Mouse (Mus musculus) fat pad, adult 2 months (tissue): ENCODE measurements around the gene Tcap.
"Not testable (repeated sequence)": the region's sequence is repeated elsewhere in the genome, so short reads cannot be mapped to it uniquely, and the experiment has no call there.

Experiments used
- DNase-seq: peaks from one replicate; pipeline ENCODE4 v3.0.0-alpha.2; 2011; ENCODE audit warnings: low read depth, low spot score; ENCODE audit errors: extremely low read depth

The Tcap gene

GRCm38 (mm10) chr11:98379379-98379778 is 4.2 kb upstream of the Tcap start:
- no peak for DNase-seq

DNA sequence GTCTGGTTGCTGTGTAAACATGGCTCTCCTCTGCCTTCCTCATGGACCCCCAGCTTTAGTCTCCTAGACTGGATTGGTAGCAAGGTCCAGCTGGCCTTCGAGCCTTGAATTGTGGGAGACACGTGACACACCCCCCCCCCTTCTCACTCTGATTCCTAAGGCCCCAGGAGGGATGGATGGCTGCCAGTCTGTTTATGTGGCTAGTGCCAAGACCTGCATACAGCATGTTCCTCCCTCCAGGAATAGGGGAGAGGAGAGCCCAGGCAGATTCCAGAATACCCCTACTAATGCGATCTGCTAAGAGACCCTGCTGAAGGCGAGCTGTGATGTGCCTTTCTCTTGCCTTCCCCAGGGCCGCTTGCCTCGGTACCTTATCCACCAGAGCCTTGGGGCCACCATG is 3.5 kb upstream of the Tcap start:
- no peak for DNase-seq

DNA sequence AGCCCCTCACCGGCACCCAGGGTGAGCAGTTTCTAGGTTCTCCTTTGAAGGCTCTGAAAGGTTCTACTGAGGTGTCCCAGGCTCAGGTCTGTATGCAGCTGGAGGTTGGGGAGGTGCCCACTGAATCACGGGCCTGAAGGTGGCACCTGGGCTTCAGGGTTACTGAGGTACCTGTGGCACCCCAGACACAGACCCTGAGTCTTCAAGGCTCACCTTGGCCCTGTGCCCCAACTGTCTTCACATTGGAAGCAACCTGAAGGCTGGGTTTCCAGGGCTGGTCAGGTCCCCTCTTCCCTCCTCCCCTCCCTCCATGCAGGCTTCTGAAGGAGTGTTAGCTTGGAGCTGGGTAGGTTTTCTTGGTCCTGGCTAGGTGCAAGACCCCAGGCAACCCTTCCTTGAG is 2.0 kb upstream of the Tcap start:
- no peak for DNase-seq

GRCm38 (mm10) chr11:98382405-98382804 is 1.2 kb upstream of the Tcap start:
- DNase-seq = not testable (repeated sequence)

DNA sequence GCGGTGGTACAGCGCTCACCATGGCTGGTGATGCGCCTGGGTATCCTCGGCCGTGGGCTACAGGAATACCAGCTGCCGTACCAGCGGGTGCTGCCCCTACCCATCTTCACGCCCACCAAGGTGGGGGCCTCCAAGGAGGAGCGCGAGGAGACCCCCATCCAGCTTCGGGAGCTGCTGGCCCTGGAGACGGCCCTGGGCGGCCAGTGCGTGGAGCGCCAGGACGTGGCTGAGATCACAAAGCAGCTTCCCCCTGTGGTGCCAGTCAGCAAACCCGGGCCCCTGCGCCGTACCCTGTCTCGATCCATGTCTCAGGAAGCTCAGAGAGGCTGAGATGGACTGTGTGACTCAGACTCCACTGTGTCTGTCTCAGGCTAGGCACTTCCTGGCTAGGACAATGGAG is 605 bp downstream of the Tcap start:
- DNase-seq = no peak

DNA sequence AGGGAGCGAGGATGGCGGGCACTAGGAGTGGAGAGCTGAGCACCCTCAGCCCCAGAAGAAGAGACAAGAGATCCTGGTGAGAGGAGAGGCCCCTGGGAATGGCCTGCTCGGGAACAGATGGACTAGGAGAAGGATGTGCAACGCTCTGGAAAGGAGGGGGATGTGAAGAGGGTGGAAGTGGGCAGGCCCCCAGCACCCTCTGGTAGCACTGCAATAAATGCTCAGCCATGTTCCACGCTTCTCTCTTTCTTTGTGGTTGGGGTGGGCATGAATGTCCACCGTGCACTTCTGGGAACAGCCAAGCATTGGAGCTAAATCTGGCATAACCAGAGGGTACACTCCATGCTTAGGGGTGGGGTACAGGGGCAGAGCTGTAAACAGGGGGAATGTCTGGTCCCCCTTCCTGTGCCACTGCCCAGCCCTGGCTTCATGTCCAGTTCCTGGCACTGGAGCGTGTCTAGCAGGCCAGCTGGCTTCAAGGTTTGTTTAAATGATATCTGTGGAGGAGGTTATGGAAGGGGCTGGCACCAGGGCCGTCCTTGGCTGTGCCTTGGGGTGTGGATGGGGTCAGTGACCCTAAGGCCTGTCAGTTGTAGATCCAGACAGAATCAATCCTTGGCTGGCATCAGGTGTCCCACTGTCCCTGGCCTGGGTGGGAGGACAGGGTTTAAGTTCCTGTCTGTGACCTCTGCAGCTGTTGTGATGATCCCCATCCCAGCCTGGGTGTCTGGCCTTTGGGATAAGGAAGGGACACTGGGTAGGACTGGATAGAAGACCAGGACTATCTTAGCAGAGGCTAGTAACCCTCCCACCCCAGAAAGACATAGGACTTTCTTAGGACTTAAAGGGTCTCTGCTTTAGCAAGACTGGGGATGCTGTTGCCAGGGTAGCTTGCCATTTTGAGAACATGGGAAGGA is 1.4 kb downstream of the Tcap start:
- no peak for DNase-seq

- no peak for DNase-seq
Measured at GRCm38 (mm10) chr11:98385638-98386585, 2.3 kb downstream of the Tcap start, which contains the start of gene Pnmt. Gene Pnmt, plus strand, starts transcription at chr11:98386450.

DNA sequence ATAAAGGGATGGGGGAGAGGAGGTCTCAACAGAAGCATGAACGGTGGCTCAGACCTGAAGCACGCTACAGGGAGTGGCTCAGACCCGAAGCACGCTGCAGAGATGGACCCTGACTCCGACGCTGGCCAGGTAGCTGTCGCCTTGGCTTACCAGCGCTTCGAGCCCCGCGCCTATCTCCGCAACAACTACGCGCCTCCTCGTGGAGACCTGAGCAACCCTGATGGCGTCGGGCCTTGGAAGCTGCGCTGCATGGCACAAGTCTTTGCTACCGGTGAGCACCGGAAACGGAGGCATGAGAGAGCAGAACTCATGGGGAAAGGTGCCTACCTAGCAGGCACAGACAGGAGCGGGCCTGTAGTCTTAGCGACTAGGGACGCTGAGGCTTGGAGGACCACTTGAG is 3.0 kb downstream of the Tcap start:
- no peak for DNase-seq

DNA sequence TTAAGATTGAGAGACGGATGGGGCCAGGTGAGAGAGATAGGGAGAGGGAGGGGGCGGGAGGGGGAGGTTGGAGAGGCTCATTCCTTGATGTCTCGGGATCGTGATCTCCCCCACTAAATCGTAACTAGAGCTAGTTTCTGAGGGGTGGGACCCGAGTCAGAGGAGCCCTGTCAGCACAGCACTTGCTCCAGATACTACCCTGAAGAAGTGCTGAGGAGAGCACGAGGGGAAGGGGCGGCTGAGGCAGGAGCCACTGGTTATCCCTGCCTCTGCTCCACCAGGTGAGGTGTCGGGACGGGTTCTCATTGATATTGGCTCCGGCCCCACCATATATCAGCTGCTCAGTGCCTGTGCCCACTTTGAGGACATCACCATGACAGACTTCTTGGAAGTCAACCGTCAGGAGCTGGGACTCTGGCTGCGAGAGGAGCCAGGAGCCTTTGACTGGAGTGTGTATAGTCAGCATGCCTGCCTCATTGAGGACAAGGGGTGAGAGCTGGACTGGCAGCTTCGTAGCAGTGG is 3.5 kb downstream of the Tcap start:
- no peak for DNase-seq

- DNase-seq = no peak
Measured at GRCm38 (mm10) chr11:98388282-98388681, 4.7 kb downstream of the Tcap start.

GRCm38 (mm10) chr11:98389221-98389780 is 5.7 kb downstream of the Tcap start:
- DNase-seq = no peak

DNA sequence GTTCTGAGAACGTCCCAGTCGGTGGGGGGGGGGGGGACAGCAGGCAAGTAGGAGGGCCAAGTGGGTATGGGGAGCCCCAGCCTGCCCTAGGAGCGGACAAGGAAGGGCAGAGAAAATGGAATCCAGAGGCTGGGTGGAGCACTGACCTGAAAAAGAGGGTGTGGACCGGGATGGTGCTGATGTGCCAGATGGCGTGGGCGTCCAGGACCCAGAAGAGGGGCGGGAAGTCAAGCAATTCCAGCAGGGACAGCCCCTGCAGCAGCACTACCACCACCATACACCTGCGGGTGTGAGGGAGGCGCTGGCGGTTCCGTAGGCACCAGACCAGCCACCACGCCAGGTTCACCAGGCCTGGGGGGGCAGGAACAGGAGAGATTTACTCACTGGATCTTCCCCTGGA is 6.5 kb downstream of the Tcap start:
- no peak for DNase-seq

- DNase-seq = no peak
Measured at GRCm38 (mm10) chr11:98392034-98392433, 8.4 kb downstream of the Tcap start.

DNA sequence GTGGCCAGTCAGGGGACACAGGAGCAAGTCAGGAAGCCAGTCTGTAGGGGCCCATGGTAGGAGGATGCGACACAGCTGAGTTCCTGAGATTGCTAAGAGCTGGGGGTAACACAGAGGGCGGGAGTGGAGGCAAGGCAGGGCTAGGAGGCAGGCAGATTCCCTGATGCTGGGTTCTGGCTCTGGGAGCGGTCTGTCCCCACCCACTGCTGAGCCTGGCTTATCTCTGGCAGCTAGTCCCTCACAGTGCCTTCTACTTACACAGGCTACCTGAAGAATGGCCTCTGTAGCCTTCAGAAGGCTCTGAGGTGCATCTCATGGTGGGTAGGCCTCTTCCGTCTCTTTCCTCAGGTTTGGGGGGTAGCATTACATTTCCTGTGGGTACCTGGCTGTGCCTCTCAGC is 9.0 kb downstream of the Tcap start:
- DNase-seq = no peak

DNA sequence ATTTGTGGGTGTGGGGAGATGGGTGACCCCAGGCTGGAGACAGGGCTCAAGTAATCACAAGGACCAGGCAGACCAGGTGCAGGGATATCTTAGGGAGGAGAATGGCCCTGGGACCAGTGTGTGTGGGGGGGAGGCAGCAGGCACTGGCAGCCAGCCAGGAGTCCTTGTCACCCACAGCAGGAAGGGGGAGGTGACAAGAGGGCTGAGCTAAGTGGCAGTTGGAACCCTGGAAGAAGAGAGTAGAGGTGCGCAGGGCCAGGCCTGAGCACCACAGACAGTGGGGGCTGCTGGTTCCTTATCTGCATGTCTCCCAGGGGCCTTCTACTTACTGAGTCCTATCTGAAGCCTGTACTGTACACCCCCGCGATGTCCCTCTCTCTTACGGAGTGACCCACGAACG is 9.7 kb downstream of the Tcap start:
- no peak for DNase-seq

GRCm38 (mm10) chr11:98394301-98394700 is 10.7 kb downstream of the Tcap start:
- no peak for DNase-seq

DNA sequence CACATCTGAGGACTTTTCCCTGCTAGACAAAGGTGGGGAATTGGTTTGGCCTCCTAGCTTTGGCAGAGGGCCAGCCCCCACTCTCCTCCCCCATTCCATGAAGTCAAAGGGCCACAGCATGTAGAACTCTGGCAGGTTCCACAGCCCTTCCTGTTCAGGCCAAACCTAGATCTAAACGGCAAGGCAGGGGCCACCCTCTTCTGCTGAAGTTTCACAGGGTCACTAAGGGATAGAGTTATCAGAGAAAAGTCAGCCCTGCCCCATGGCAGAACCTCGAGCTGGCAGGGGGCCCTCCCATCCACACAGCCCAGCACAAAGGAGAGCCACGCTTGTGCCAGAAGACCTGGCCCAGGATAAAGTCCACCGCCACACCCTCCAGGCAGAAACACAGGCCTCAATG is 11.4 kb downstream of the Tcap start:
- no peak for DNase-seq

- no peak for DNase-seq
Measured at GRCm38 (mm10) chr11:98397946-98398345, 14.3 kb downstream of the Tcap start.

DNA sequence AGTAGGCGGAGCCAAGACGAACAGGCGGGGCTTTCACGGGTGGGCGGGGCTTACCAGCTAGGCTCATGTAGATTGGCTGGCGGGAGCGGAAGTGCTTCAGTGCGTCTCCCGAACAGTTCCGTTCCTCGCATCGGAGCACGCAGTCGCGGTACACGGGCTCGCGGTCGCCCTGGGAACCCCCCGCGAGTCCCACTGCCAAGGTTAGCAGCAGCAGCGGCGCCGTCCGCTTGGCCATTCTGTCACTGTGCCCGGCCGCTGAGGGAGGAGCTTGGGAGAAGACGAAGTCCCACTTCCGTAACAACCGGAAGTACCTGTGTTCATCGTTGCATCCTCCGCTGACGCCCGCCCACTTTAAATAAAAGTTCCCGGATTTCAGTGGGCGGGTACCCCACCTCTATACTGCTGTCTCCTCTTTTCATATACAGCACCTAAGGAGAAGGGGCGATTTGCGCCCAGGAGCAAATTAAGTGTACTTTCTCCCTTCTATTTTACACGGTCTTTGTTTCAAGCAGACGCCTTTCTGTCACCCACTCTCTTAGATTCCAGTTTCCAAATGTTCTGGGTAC is 16.6 kb downstream of the Tcap start, which contains the start of gene Pgap3:
Pgap3 (minus strand) TSS at position 330 of the 566 bp plus-strand sequence.
- no peak for DNase-seq

- DNase-seq = no peak
Measured at GRCm38 (mm10) chr11:98400816-98401215, 17.2 kb downstream of the Tcap start.

DNA sequence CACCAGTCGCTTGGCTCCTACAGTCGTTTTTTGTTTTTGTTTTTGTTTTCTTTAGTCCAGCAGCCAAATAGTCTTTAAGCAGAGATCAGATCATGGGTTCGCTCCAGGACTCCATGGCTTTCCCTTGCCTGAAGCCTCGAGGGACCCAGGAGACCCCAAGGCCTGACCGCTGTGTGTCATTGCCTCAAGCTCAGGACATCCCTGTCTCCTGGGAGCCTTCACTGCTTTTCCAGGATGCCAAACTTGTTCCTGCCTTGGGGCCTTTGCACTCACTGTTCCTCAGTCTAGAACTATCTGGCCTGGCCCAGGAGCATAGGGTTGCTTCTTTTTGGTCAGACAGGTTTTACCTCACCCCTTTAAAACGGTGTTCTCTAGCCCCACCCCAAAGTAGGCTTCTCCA is 23.0 kb downstream of the Tcap start:
- DNase-seq = no peak
